Mouse (Mus musculus) MEL (cell line): ENCODE data around the gene Abcc6. TPM values are rescaled to one million over a fixed set of nuclear protein-coding genes. Genes with fewer than 3 reads are reported as not detected.

ENCODE experiments used
- DNase-seq: peaks from one replicate; pipeline ENCODE4 v3.0.0; 2011; ENCODE audit warnings: low read depth, low spot score
- H3K27ac ChIP-seq: 2 replicates; pipeline ENCODE4 v1.5.1; 2012; ENCODE audit warnings: low read depth, mild to moderate bottlenecking, control low read depth, low read length, moderate library complexity; ENCODE audit not compliant: control insufficient read depth
- H3K27me3 ChIP-seq, 2 experiments: fragments of 150-350 bp in 1 of 2; sonication (generic) in 1 of 2; 2 replicates each; pipeline ENCODE4 v1.6.1; 2012; ENCODE audit warnings: low read length in 2 of 2, mild to moderate bottlenecking in 2 of 2, improper control_type of control experiment in 1 of 2, moderate library complexity in 1 of 2; ENCODE audit not compliant: insufficient read depth in 2 of 2, control insufficient read depth in 1 of 2
- H3K36me3 ChIP-seq, 2 experiments: 2 replicates each; pipeline ENCODE4 v1.6.1; 2012 to 2014; ENCODE audit warnings: low read length in 2 of 2, improper control_type of control experiment in 1 of 2, inconsistent platforms in 1 of 2, mild to moderate bottlenecking in 1 of 2; ENCODE audit not compliant: insufficient read depth in 2 of 2, control insufficient read depth in 1 of 2
- H3K4me1 ChIP-seq, 2 experiments: fragments of 150-350 bp in 1 of 2; sonication (generic) in 1 of 2; 2 replicates each; pipeline ENCODE4 v1.6.1; 2012; ENCODE audit warnings: low read length in 2 of 2, improper control_type of control experiment in 1 of 2, mild to moderate bottlenecking in 1 of 2; ENCODE audit not compliant: insufficient read depth in 2 of 2, control insufficient read depth in 1 of 2
- H3K4me3 ChIP-seq, 2 experiments: fragments of 150-350 bp in 1 of 2; sonication (generic) in 1 of 2; 2 replicates each; pipeline ENCODE4 v1.5.1; 2012; ENCODE audit warnings: low read depth in 2 of 2, low read length in 2 of 2, mild to moderate bottlenecking in 2 of 2, moderate library complexity in 2 of 2, control low read depth in 1 of 2, improper control_type of control experiment in 1 of 2; ENCODE audit not compliant: control insufficient read depth in 1 of 2, insufficient read depth in 1 of 2
- H3K79me2 ChIP-seq: 2 replicates; pipeline ENCODE4 v1.6.1; 2012; ENCODE audit warnings: mild to moderate bottlenecking, low read length, moderate library complexity; ENCODE audit not compliant: control insufficient read depth, poor library complexity, insufficient read depth
- H3K9ac ChIP-seq: 2 replicates; pipeline ENCODE4 v1.6.1; 2012; ENCODE audit warnings: low read depth, mild to moderate bottlenecking, control low read depth, low read length, moderate library complexity; ENCODE audit not compliant: control insufficient read depth, poor library complexity, severe bottlenecking
- H3K9me3 ChIP-seq: fragments of 150-350 bp; sonication (generic); replicated peaks from 2 replicates; pipeline ENCODE4 v1.6.1; 2012; ENCODE audit warnings: mild to moderate bottlenecking, low read length, improper control_type of control experiment, moderate library complexity; ENCODE audit not compliant: insufficient read depth
- BHLHE40 ChIP-seq: IDR thresholded peaks from 2 replicates; pipeline ENCODE4 v1.6.1; 2012; ENCODE audit warnings: low read depth, mild to moderate bottlenecking, inconsistent platforms, low read length, improper control_type of control experiment, borderline replicate concordance
- CHD1 ChIP-seq: IDR thresholded peaks from 2 replicates; pipeline ENCODE4 v1.6.1; 2012; ENCODE audit warnings: low read depth, mild to moderate bottlenecking, inconsistent platforms, low read length, improper control_type of control experiment
- CHD2 ChIP-seq: IDR thresholded peaks from 2 replicates; pipeline ENCODE4 v1.6.1; 2011; ENCODE audit warnings: low read length, improper control_type of control experiment
- CTCF ChIP-seq, 3 experiments: IDR thresholded peaks in 2 of 3; conservative IDR thresholded peaks in 1 of 3; 2 replicates each; pipeline ENCODE4 v1.5.1; 2011 to 2012; ENCODE audit warnings: low read length in 3 of 3, low read depth in 2 of 3, mild to moderate bottlenecking in 2 of 3, improper control_type of control experiment in 1 of 3, inconsistent platforms in 1 of 3, mixed read lengths in 1 of 3, moderate library complexity in 1 of 3; ENCODE audit not compliant: control insufficient read depth in 1 of 3, insufficient read depth in 1 of 3, poor library complexity in 1 of 3, severe bottlenecking in 1 of 3
- E2F4 ChIP-seq: IDR thresholded peaks from 2 replicates; pipeline ENCODE4 v1.6.1; 2011; ENCODE audit warnings: low read depth, low read length, improper control_type of control experiment, borderline replicate concordance
- ELF1 ChIP-seq: IDR thresholded peaks from 2 replicates; pipeline ENCODE4 v1.6.1; 2014; ENCODE audit warnings: low read depth, mild to moderate bottlenecking, inconsistent platforms, low read length, improper control_type of control experiment, moderate library complexity
- EP300 ChIP-seq, 2 experiments: IDR thresholded peaks; 2 replicates each; pipeline ENCODE4 v1.6.1; 2011; ENCODE audit warnings: improper control_type of control experiment in 2 of 2, low read length in 2 of 2, low read depth in 1 of 2, mild to moderate bottlenecking in 1 of 2
- ETS1 ChIP-seq: IDR thresholded peaks from 2 replicates; pipeline ENCODE4 v1.6.1; 2012; ENCODE audit warnings: low read depth, mild to moderate bottlenecking, inconsistent platforms, low read length, improper control_type of control experiment, moderate library complexity
- GABPA ChIP-seq: IDR thresholded peaks from 2 replicates; pipeline ENCODE4 v1.6.1; 2012; ENCODE audit warnings: low read depth, mild to moderate bottlenecking, inconsistent platforms, low read length, improper control_type of control experiment, moderate library complexity
- GATA1 ChIP-seq: IDR thresholded peaks from 2 replicates; pipeline ENCODE4 v1.6.1; 2011; ENCODE audit warnings: low read depth, low read length, improper control_type of control experiment
- JUND ChIP-seq: IDR thresholded peaks from 2 replicates; pipeline ENCODE4 v1.6.1; 2011; ENCODE audit warnings: low read depth, mild to moderate bottlenecking, improper control_type of control experiment, low read length
- KAT2A ChIP-seq: conservative IDR thresholded peaks from 2 replicates; pipeline ENCODE4 v1.6.1; 2012; ENCODE audit warnings: low read depth, low read length, improper control_type of control experiment, inconsistent platforms
- MAZ ChIP-seq: IDR thresholded peaks from 2 replicates; pipeline ENCODE4 v1.6.1; 2012; ENCODE audit warnings: low read depth, mild to moderate bottlenecking, inconsistent platforms, low read length, improper control_type of control experiment
- MXI1 ChIP-seq: IDR thresholded peaks from 2 replicates; pipeline ENCODE4 v1.6.1; 2011; ENCODE audit warnings: mild to moderate bottlenecking, low read depth, low read length, improper control_type of control experiment
- MYB ChIP-seq: IDR thresholded peaks from 2 replicates; pipeline ENCODE4 v1.6.1; 2011; ENCODE audit warnings: mild to moderate bottlenecking, low read depth, low read length, improper control_type of control experiment
- MYC ChIP-seq: IDR thresholded peaks from 2 replicates; pipeline ENCODE4 v1.6.1; 2011; ENCODE audit warnings: low read depth, mild to moderate bottlenecking, low read length, improper control_type of control experiment, moderate library complexity
- NELFE ChIP-seq: IDR thresholded peaks from 2 replicates; pipeline ENCODE4 v1.6.1; 2011; ENCODE audit warnings: low read depth, low read length, improper control_type of control experiment
- NRF1 ChIP-seq: IDR thresholded peaks from 2 replicates; pipeline ENCODE4 v1.6.1; 2014; ENCODE audit warnings: low read depth, mild to moderate bottlenecking, inconsistent platforms, low read length, improper control_type of control experiment, moderate library complexity; ENCODE audit not compliant: poor library complexity, insufficient read depth, severe bottlenecking
- POLR2A ChIP-seq, 2 experiments: IDR thresholded peaks; 2 replicates each; pipeline ENCODE4 v1.6.1; 2011 to 2012; ENCODE audit warnings: low read length in 2 of 2, mild to moderate bottlenecking in 2 of 2, control low read depth in 1 of 2, improper control_type of control experiment in 1 of 2, low read depth in 1 of 2, moderate library complexity in 1 of 2; ENCODE audit not compliant: control insufficient read depth in 1 of 2, insufficient read depth in 1 of 2, poor library complexity in 1 of 2
- POLR2AphosphoS2 ChIP-seq: IDR thresholded peaks from 2 replicates; pipeline ENCODE4 v1.6.1; 2011; ENCODE audit warnings: low read length, improper control_type of control experiment
- POLR2AphosphoS5 ChIP-seq: IDR thresholded peaks from 2 replicates; pipeline ENCODE4 v1.6.1; 2012; ENCODE audit warnings: low read depth, borderline replicate concordance, mild to moderate bottlenecking, inconsistent platforms, low read length, moderate library complexity, mixed read lengths
- RAD21 ChIP-seq: IDR thresholded peaks from 2 replicates; pipeline ENCODE4 v1.6.1; 2011; ENCODE audit warnings: mild to moderate bottlenecking, low read depth, low read length, improper control_type of control experiment
- SMC3 ChIP-seq: IDR thresholded peaks from 2 replicates; pipeline ENCODE4 v1.6.1; 2011; ENCODE audit warnings: low read depth, low read length, improper control_type of control experiment
- TAL1 ChIP-seq: IDR thresholded peaks from 2 replicates; pipeline ENCODE4 v1.6.1; 2012; ENCODE audit warnings: mild to moderate bottlenecking, inconsistent platforms, low read length, moderate library complexity, mixed read lengths
- TBP ChIP-seq: IDR thresholded peaks from 2 replicates; pipeline ENCODE4 v1.8.0; 2011; ENCODE audit warnings: low read depth, low read length, improper control_type of control experiment
- TCF12 ChIP-seq: IDR thresholded peaks from 2 replicates; pipeline ENCODE4 v1.6.1; 2014; ENCODE audit warnings: low read depth, mild to moderate bottlenecking, inconsistent platforms, low read length, improper control_type of control experiment, moderate library complexity
- USF1 ChIP-seq: IDR thresholded peaks from 2 replicates; pipeline ENCODE4 v1.6.1; 2014; ENCODE audit warnings: low read depth, mild to moderate bottlenecking, inconsistent platforms, low read length, improper control_type of control experiment, moderate library complexity
- ZMIZ1 ChIP-seq: IDR thresholded peaks from 2 replicates; pipeline ENCODE4 v1.6.1; 2012; ENCODE audit warnings: low read depth, mild to moderate bottlenecking, inconsistent platforms, low read length, improper control_type of control experiment, moderate library complexity
- polyA plus RNA-seq, 2 experiments: library from polyadenylated mRNA; stranded (reverse) in 1 of 2; unstranded in 1 of 2; fragments of >175 nt in 1 of 2; fragments of >200 nt in 1 of 2; gene quantifications; 2 replicates each; pipeline versions ENCODE4 v1.2.1 to v1.2.4; 2012; ENCODE audit warnings: low replicate concordance in 2 of 2, low read depth in 1 of 2; ENCODE audit not compliant: insufficient read length in 2 of 2, insufficient read depth in 1 of 2, missing spikeins in 1 of 2
- total RNA-seq: library from RNA; depleted of rRNA; stranded (reverse); fragments of 300-350 nt; gene quantifications from 2 replicates; pipeline ENCODE4 v1.2.3, GENCODE M21; 2012

Abcc6 gene
- total and polyA plus RNA-seq, 3 experiments: 0.04 to 0.12 TPM; not detected in 1

DNA sequence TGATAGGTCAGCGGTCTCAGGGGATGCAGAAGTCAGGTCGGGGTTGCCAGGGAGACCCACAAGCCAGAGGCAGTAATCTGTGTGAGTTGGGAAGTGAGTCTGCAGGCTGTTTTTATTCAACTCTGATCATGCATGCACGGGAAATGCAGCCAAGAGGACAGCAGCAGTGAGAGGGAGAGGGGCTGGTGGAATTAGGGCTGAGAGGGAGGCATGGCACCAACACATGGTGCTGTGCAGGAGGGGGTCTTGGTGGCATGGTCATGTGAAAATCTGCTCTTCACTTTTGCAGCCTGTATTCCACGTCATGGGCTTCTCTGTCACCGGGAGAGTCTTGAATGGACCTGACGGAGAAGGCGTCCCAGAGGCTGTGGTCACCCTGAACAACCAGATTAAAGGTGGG lies 19.9 kb upstream of the Abcc6 start:
- Histone ChIP-seq H3K36me3 (peaks cover 13 to 39% of the 10 kb centered on the region in 2 experiments), H3K27ac (no peak overlapping the region), H3K27me3 (no peaks in the 10 kb centered on the region), H3K9me3 (no peaks in the 10 kb centered on the region), H3K4me1 (peaks cover 2 to 14% of the 10 kb centered on the region in 2 experiments), H3K9ac (no peak overlapping the region), H3K79me2 (no peaks in the 10 kb centered on the region; the same call in 1 of the 2 replicates), H3K4me3 (no peak overlapping the region)
- no peak for TF ChIP-seq SMC3
- TF ChIP-seq GABPA: no peak
- TF ChIP-seq CTCF (IDR thresholded peaks at IDR 0.05 in 2 of 3, conservative IDR thresholded peaks at IDR 0.05 in 1 of 3; ENCODE audit: control insufficient read depth in 1 of 3, insufficient read depth in 1 of 3, low read depth in 2 of 3, low read length in 3 of 3, poor library complexity in 1 of 3, severe bottlenecking in 1 of 3): no peak
- no peak for TF ChIP-seq MAZ
- no peak for TF ChIP-seq MXI1
- TF ChIP-seq TAL1: no peak
- no peak for TF ChIP-seq ZMIZ1
- no peak for TF ChIP-seq POLR2AphosphoS5
- TF ChIP-seq ETS1: no peak
- TF ChIP-seq TCF12: no peak
- TF ChIP-seq GATA1: no peak
- TF ChIP-seq NRF1: no peak
- TF ChIP-seq MYC: no peak
- TF ChIP-seq NELFE: no peak
- TF ChIP-seq TBP: no peak
- TF ChIP-seq JUND: no peak
- TF ChIP-seq CHD2: no peak
- no peak for TF ChIP-seq POLR2AphosphoS2
- DNase-seq: no peak

DNA sequence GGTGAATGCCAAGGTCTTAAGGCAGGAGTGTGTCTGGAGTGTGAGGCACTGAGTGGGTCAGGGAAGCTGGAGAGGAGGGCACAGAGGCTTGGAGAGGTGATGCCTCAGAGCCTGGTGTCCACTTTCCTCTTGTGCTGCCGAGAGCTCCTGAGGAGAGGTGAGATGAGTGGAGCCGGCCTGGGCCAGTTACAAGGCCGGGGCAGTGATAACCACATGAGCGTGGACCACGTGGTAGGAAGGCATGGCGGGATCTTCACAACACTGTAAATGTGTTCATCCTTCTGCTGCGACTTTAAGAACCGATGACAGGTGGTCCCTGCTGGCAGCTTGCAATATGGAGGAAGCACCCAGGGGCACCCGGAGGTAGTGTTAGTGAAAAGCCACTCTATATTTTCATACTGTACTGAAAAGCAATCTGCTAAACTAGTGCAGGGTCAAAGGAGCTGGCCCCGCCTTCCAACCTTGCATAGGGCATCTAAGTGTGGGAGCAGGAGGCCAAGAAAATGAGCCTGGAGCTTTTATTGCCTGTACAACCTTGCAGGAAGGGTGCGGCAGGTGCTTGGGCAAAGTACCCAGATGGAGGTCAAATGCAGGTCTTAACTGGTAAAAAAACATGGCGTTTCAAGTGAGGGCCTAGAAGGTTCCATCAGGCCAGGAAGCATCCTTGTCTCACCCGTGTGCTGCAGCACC lies 17.9 kb upstream of the Abcc6 start:
- no peak overlapping the region for H3K27ac ChIP-seq
- DNase-seq: no peak

More for the DNA sequence above, 17.9 kb upstream of the Abcc6 start:
- H3K27me3 ChIP-seq: no peaks in the 10 kb centered on the region
- peaks cover 2 to 14% of the 10 kb centered on the region in 2 experiments for H3K4me1 ChIP-seq
- H3K36me3 ChIP-seq: peaks cover 17 to 32% of the 10 kb centered on the region in 2 experiments
- H3K4me3 ChIP-seq: no peak overlapping the region
- TF ChIP-seq RAD21 (no peak), CHD1 (no peak), POLR2AphosphoS5 (no peak), BHLHE40 (no peak), TAL1 (no peak), ETS1 (no peak), JUND (no peak), TBP (no peak), USF1 (no peak), E2F4 (no peak), EP300 (IDR thresholded peaks at IDR 0.05; ENCODE audit: low read depth in 1 of 2, low read length in 2 of 2) (no peak), ELF1 (no peak), KAT2A (no peak), MAZ (no peak), POLR2A (IDR thresholded peaks at IDR 0.05; ENCODE audit: control insufficient read depth in 1 of 2, insufficient read depth in 1 of 2, low read depth in 1 of 2, low read length in 2 of 2, poor library complexity in 1 of 2) (no peak), CHD2 (no peak), MYB (no peak)
- no peak overlapping the region for H3K9ac ChIP-seq
- H3K79me2 ChIP-seq: no peaks in the 10 kb centered on the region; the same call in 1 of the 2 replicates
- H3K9me3 ChIP-seq: no peaks in the 10 kb centered on the region
